Mouse (Mus musculus) spleen, adult 2 months (tissue): ENCODE data around the gene Pacs1.

Experiments used
- CTCF ChIP-seq: fragments of 200-500 bp; IDR thresholded peaks from 2 replicates; pipeline ENCODE4 v1.5.1; 2011; ENCODE audit warnings: mild to moderate bottlenecking, inconsistent platforms; ENCODE audit not compliant: insufficient read depth, insufficient read length, insufficient replicate concordance; ENCODE audit errors: extremely low read depth
- POLR2A ChIP-seq: fragments of 200-500 bp; IDR thresholded peaks from 2 replicates; pipeline ENCODE4 v1.6.1; 2011; ENCODE audit warnings: low read depth, low read length, inconsistent platforms

DNA sequence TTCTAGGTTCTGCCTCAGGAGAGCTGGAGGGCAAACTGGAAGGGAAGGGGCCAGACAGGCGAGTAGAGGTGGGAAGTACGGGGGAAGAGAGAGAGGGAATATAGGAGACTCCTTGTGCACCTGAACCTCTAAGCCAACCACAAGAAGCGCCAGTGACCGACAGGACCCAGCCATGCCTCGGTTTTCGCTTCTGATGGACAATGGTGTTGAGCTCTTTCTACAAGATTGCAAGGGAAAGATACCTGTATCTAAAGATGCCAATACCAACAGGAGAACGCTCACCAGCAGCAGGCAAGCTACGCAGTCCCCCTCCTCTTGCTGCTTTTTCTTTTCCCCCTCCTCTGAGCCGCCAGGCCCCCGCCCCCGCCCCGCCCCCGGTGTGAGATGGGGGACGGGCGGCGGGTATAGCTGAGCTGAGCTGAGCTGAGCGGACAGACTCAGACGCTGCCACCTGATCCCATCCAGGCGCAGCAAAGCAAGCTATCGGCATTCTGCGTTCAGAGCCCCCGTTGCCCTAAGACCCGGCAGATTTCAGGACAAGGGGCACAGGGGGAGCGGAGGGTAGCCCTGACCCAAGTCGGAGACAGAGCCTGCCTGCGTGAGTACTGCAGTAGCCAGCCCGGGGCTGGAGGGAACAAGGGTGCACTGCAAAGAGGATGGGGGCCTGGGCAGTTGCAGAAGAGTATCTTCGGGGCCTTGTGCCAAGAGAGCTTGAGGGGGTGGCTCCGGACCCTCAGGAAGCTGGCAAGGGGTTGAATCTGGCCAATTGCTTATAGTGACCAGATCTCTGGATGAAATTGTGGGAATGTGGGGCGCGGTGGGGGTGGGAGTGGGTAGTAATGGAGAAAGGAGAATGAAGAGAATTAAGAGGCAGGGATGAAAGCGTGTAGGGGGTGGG lies 25.2 kb upstream of the Pacs1 start, which contains the start of gene Gal3st3:
- TF ChIP-seq CTCF (no peak), POLR2A (no peak)
